Mouse (Mus musculus): ENCODE measurements around the gene Tcta.

Tcta gene

DNA sequence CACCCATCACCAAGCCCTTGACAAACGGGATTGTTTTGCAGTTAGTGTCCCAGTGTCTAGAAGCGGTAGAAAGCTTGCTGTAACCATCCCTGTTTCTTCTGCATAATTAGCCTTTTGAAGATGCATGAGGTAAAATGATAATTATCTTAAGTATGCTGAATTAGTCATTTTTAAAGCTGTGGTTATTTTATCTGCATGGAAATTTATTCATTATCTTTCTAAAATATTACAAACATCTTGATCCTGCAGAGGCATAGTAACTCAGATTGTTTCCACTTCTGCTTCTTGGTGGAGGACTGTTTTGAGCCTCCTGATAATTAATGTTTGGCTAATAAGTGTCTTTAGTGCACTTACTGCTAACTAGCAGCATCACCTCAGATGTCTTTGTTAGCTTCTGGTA, 12.5 kb upstream of the Tcta start:
- CTCF ChIA-PET = interaction anchor here (1.0 kb wide), 1 partner anchor 9 kb away, joined by 3 read pairs; no protein-coding TSS in a partner anchor

GRCm38 (mm10) chr9:108317572-108317971, 11.6 kb upstream of the Tcta start:
- CTCF ChIA-PET = no interaction called here

DNA sequence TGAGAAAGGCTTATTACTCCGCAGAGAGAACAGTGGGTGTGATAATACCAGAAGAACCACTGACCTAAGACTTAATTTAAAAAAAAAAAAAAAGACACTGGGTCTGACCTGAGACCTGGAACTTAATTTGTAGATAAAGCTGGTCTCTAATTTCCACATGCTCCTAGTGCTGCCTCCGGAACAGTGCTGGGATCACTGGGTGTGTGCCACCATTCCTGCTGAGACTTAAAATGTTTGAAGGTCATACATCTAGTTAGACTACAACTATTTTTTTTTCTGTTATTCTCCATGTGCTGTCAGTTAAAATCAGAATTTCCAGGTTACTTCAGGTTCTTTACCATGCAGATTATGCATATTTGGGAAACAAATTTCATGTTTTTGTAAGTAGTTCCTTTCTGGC, 2.2 kb upstream of the Tcta start:
- CTCF ChIA-PET = interaction anchor here (0.6 to 0.9 kb wide), 3 partner anchors 16 to 42 kb away, joined by 3 to 4 read pairs (median 3); partner anchors contain the start of gene Usp4

- CTCF ChIA-PET = interaction anchor here (0.6 to 0.9 kb wide), 3 partner anchors 15 to 41 kb away, joined by 3 read pairs; partner anchors contain the start of genes Nicn1 and Usp4
Measured at GRCm38 (mm10) chr9:108307021-108307807, 1.3 kb upstream of the Tcta start.

DNA sequence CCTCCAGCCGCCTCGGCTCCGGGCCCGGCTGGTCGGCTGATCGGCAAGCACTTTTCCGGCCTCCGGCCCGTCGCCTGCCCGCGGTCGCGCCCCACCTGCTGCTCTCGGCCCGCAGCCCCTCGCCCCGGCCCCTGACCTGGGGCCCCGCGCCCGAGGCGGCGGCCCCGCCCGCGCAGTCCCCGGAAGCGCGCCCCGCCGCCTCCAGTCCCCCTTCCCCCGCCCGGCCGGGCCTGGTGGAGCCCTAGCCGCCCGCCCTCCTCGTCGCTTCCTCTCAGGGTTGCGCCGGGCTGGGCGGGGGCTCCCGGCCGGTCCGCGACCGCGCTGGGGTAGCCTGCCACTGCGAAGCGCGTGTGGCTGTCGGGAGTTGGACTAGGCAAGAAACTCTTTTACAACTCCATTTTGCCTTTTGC, 616 bp upstream of the Tcta start:
- CTCF ChIA-PET = no interaction called here

DNA sequence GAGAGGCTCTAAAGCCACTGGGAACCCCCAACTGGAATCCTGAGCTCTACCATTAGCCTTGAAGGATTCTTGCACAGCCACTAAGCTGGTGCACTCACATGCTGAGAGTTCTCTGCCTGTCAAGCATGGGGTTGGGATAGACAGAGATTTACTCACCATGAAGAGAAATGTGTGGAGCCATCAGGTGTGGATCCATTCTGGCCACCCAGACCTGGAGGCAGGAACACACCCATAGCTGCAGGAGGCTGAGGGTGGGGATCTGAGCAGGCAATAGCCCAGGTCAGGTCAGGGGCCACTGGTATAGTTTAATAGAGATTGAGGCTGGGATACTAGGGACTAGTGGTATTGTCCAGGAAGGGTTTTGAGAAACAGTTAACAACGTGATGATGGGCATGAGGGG, 790 bp downstream of the Tcta start:
- CTCF ChIA-PET = interaction anchor here (0.5 kb wide), 1 partner anchor 33 kb away, joined by 3 read pairs; no protein-coding TSS in a partner anchor

GRCm38 (mm10) chr9:108304716-108305115, 1.2 kb downstream of the Tcta start:
- CTCF ChIA-PET = interaction anchor here (0.5 kb wide), 1 partner anchor 34 kb away, joined by 3 read pairs; no protein-coding TSS in a partner anchor

DNA sequence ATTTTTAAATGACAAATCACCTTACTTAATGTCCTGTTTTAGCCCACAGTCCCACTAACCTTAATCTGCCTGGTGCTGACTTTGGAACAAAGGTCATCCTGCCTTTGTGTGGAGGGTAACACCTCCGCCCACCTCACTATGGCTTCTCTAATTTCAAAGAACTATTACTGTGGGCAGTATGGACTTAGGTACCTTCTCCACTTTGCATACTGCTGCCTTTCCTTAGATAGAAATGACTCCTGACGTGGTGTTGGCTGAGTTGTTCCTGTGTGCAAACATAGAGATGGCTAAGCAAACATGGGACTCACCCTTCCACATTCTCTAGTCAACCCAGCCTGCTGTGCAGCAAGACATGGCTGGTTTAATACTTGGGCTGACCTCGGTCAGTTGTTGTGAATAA, 4.1 kb downstream of the Tcta start:
- CTCF ChIA-PET = no interaction called here

- CTCF ChIA-PET = interaction anchor here (0.6 to 1.0 kb wide), 3 partner anchors 12 to 40 kb away, joined by 3 to 7 read pairs (median 3); no protein-coding TSS in a partner anchor
Measured at GRCm38 (mm10) chr9:108296453-108297355, 9.3 kb downstream of the Tcta start, which contains the start of gene Amt. Gene Amt, plus strand, starts transcription at chr9:108296853.

DNA sequence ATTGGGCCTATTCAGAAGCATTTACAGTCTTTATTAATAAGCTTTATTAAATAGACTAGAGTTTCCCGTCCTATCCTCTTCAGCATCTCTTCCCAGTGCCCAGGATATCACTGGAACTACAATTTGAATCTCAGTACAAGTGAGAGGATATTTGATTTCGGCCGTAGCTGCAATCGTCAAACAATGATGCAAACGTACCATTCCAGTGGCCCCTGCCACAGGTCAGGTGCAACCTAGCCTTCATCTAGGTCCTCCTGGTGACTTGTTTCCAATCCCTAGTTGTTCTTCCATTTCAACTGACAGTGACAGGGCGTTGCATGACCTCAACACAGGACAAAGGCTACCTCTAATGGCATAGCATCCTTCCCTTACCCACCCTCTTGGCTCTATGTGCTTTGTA, 15.2 kb downstream of the Tcta start:
- CTCF ChIA-PET = interaction anchor here (0.5 to 0.7 kb wide), 2 partner anchors 17 to 768 kb away, joined by 3 to 6 read pairs; no protein-coding TSS in a partner anchor

DNA sequence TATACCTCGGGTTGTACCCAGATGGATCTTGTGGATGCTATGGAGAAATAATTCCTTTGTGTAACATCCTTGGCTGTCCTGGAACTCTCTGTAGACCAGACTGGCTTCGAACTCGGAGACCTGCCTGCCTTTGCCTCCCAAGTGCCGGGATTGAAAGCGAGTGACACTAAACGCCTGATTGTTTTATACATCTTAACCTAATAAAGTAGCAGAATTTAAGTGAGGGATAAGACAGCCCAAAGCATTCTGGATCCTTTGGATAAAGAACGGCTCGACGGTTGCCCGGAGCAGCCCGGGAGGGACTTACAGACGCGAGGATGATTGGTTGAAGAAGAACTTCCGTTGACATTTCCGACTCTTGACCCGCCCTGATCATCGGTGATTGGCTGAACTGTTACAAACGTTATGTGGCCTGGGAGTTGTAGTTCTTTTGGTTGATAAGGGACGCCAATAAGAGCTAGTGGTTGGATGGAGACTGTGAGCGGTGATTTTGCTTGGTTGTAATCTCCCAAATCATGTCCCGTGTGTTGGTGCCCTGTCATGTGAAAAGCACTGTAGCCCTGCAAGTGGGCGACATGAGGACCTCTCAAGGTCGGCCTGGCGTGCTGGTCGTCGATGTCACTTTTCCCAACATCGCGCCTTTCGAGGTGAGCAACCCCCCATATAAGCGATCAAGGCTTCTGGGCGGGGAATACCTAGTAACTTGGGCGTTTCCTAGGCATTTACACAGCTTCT, 15.8 kb downstream of the Tcta start, which contains the start of gene Nicn1:
TSS of gene Nicn1 (plus strand) at position 414 of the 735 bp plus-strand sequence.
- CTCF ChIA-PET = interaction anchor here (0.5 to 0.7 kb wide), 2 partner anchors 17 to 769 kb away, joined by 3 to 6 read pairs; no protein-coding TSS in a partner anchor

DNA sequence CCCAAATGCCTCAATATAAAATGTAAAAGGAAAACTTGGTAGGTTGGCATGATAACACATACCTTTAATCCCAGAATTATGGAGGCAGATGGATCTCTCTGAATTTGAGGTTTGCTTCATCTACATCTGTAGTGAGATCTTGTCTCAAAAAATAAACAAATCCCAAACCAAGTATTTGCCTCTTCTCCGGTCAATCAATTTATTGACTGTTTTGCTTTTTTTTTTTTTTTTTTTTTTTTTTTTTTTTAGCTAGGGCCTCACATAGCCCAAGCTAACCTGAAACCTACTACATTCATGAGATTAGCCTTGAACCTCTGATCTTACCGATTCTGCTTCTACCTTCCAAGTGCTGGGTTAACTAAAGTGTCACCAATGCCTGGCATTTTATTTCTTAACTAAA, 16.6 kb downstream of the Tcta start:
- CTCF ChIA-PET = no interaction called here

DNA sequence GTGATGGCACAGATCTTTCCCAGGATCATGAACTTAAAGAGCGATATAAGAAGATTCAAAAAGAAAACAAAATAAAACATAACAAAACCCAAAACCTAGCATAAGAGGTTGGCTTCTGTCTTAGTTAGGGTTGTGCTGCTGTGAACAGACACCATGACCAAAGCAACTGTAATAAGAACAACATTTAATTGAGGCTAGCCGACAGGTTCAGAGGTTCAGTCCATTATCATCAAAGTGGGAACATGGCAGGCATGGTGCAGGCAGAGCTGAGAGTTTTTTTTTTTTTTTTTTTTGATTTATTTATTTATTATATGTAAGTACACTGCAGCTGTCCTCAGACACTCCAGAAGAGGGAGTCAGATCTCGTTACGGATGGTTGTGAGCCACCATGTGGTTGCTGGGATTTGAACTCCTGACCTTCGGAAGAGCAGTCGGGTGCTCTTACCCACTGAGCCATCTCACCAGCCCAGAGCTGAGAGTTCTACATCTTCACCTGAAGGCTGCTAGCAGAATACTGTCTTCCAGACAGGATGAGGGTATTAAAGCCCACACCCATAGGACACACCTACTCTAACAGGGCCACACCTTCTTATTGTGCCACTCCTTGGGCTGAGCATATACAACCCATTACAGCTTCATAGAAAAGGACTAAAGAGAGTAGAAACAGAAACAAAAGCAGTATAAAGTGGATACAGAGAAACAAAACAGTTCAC, 18.3 kb downstream of the Tcta start:
- CTCF ChIA-PET = interaction anchor here (0.6 to 0.7 kb wide), 2 partner anchors 15 to 64 kb away, joined by 3 read pairs; no protein-coding TSS in a partner anchor

- CTCF ChIA-PET = interaction anchor here (0.9 to 1.3 kb wide), 3 partner anchors 12 to 64 kb away, joined by 3 to 7 read pairs (median 3); partner anchors contain the start of genes Amt, Gpx1 and Usp4
Measured at GRCm38 (mm10) chr9:108284410-108284809, 21.6 kb downstream of the Tcta start.

DNA sequence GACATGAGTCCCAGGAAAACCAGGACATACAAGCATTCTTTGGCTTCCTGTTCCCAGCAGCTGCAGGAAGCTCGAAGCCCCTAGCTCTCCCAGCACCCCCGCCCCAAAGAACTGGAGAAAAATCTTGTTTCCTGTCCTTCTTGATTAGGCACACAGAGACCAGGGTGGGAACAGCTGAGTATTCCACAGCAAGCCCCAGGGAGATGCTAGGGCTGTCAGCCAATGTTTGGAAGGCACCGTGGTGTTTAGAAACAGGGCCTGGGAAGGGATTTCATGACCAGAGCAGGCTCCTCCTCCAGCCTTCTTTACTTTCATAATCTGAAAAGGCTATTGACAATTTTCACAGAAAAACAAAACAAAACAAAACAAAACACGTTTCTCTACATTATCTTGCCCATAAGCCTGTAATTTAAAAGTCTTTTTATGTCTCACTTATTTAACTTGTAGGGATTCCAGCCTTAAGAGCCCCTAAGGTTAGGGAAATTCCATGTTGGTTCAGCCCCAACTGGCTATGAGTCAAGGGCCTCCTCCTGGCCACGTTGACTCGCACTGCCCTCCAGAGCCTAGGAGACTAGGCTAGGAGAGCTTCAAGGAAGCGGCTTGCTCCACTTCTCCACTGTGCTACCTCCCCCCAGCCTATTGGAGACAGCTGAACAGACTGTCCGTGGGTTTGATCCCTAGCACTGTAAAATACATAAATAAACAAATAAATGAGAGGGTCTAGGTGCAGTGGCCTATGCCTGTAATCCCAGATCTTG, 25.7 kb downstream of the Tcta start:
- CTCF ChIA-PET = no interaction called here

DNA sequence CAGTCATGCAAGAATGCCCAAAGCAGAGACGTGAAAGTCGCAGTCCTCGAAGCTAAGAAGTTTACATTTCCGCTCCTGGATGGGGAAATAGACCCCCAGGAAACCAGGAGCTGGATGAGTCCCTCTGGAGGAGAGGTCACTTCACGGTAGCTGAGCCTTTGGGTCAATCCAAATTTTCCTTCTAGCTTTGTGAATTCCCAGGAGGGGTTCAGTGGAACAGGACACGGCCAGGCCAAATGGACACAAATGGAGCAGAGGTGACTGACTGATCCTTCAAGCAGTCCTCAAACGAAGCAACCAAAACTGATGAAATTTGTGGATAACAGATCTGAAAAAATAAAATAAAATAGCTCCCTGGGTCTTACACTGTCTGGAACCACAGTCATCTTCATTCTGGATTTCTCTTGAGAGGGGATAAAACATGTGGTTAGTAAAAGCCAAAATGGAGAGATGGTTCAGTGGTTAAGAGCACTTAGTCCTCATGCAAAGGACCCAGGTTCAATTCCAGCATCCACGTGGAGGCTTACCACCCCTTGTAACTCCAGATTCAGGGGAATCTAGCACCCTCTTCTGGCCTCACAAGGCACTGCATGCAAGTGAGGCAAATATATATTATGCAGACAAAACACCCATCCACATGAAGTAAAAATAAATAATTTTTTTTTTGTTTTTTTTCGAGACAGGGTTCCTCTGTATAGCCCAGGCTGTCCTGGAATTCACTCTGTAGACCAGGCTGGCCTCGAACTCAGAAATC, 27.1 kb downstream of the Tcta start:
- CTCF ChIA-PET = interaction anchor here (0.6 to 0.7 kb wide), 2 partner anchors 25 to 71 kb away, joined by 3 read pairs; no protein-coding TSS in a partner anchor

- CTCF ChIA-PET = no interaction called here
Measured at GRCm38 (mm10) chr9:108275331-108275659, 30.7 kb downstream of the Tcta start.

GRCm38 (mm10) chr9:108274476-108275330, 31.3 kb downstream of the Tcta start:
- CTCF ChIA-PET = no interaction called here
